Mouse (Mus musculus): ENCODE measurements around the gene Olfr533. TPM values are rescaled to one million over a fixed set of nuclear protein-coding genes. Genes with fewer than 3 reads are reported as not detected.
"Not testable (repeated sequence)": the region's sequence is repeated elsewhere in the genome, so short reads cannot be mapped to it uniquely, and the experiment has no call there.

The Olfr533 gene
- not detected in 2 replicates for polyA plus RNA-seq (2014; fragmentation: Nextera tagmentation; extraction: Ambion mirVana)

- WGBS = 64% methylated on average over 1 of the region's 1 CpGs
- not testable (repeated sequence) for H3K4me3 ChIP-seq (ENCODE audit: low read depth, low read length); H3K4me2 ChIP-seq (ENCODE audit: low read depth, severe bottlenecking); H3K4me1 ChIP-seq (ENCODE audit: control insufficient read depth, insufficient read depth, low read length); H3K27me3 ChIP-seq (ENCODE audit: control insufficient read depth, insufficient read depth, low read length); H3K9ac ChIP-seq (ENCODE audit: low read length); ATAC-seq (ENCODE audit: insufficient number of reproducible peaks, low FRiP score, low TSS enrichment, low read depth); H3K9me3 ChIP-seq (ENCODE audit: control insufficient read depth, low read length); H3K36me3 ChIP-seq (ENCODE audit: control insufficient read depth, insufficient read depth, low read length); H3K27ac ChIP-seq (replicated peaks; ENCODE audit: low read depth, low read length); DNase-seq (ENCODE audit: low spot score)
Measured at GRCm38 (mm10) chr7:140463070-140463469, at the start of gene Olfr533. Gene Olfr533, plus strand, starts transcription at chr7:140463370.

GRCm38 (mm10) chr7:140421539-140421938 is 41.6 kb upstream of the Olfr533 start, which contains the start of gene Olfr532:
Gene Olfr532, minus strand, starts transcription at chr7:140421639.
- no peak within 1 kb of the TSS for H3K4me3 ChIP-seq (ENCODE audit: low read depth, low read length)
- H3K36me3 ChIP-seq (ENCODE audit: control insufficient read depth, insufficient read depth, low read length) = no peaks in the 10 kb centered on the region
- DNase-seq (ENCODE audit: low spot score) = no peak
- 93% methylated on average over 1 of the region's 1 CpGs for WGBS
- no peaks in the 10 kb centered on the region for H3K4me1 ChIP-seq (ENCODE audit: control insufficient read depth, insufficient read depth, low read length)
- H3K9me3 ChIP-seq (ENCODE audit: control insufficient read depth, low read length) = no peaks in the 10 kb centered on the region
- H3K4me2 ChIP-seq (ENCODE audit: low read depth, severe bottlenecking) = no peak within 1 kb of the TSS
- H3K27me3 ChIP-seq (ENCODE audit: control insufficient read depth, insufficient read depth, low read length) = no peaks in the 10 kb centered on the region
- no peak for ATAC-seq (ENCODE audit: insufficient number of reproducible peaks, low FRiP score, low TSS enrichment, low read depth)
- H3K27ac ChIP-seq (replicated peaks; ENCODE audit: low read depth, low read length) = no peak within 1 kb of the TSS
- H3K9ac ChIP-seq (ENCODE audit: low read length) = no peak within 1 kb of the TSS

GRCm38 (mm10) chr7:140443141-140443540 is 20.0 kb upstream of the Olfr533 start:
- DNase-seq (ENCODE audit: low spot score) (no peak), ATAC-seq (ENCODE audit: insufficient number of reproducible peaks, low FRiP score, low TSS enrichment, low read depth) (no peak)
- whole genome bisulfite sequencing = 81% methylated on average over 1 of the region's 1 CpGs
- H3K27me3 ChIP-seq (ENCODE audit: control insufficient read depth, insufficient read depth, low read length) = no peaks in the 10 kb centered on the region
- H3K4me3 ChIP-seq (ENCODE audit: low read depth, low read length) = no peak overlapping the region
- no peak overlapping the region for H3K27ac ChIP-seq (replicated peaks; ENCODE audit: low read depth, low read length)
- no peak overlapping the region for H3K4me2 ChIP-seq (ENCODE audit: low read depth, severe bottlenecking)
- no peaks in the 10 kb centered on the region for H3K36me3 ChIP-seq (ENCODE audit: control insufficient read depth, insufficient read depth, low read length)
- no peaks in the 10 kb centered on the region for H3K9me3 ChIP-seq (ENCODE audit: control insufficient read depth, low read length)
- H3K4me1 ChIP-seq (ENCODE audit: control insufficient read depth, insufficient read depth, low read length) = no peaks in the 10 kb centered on the region
- H3K9ac ChIP-seq (ENCODE audit: low read length) = no peak overlapping the region

- no peaks in the 10 kb centered on the region for H3K9me3 ChIP-seq (ENCODE audit: control insufficient read depth, low read length)
- H3K27ac ChIP-seq (replicated peaks; ENCODE audit: low read depth, low read length) = no peak overlapping the region
- ATAC-seq (ENCODE audit: insufficient number of reproducible peaks, low FRiP score, low TSS enrichment, low read depth) (no peak), DNase-seq (ENCODE audit: low spot score) (no peak)
- no peak overlapping the region for H3K9ac ChIP-seq (ENCODE audit: low read length)
- no peaks in the 10 kb centered on the region for H3K36me3 ChIP-seq (ENCODE audit: control insufficient read depth, insufficient read depth, low read length)
- no peaks in the 10 kb centered on the region for H3K27me3 ChIP-seq (ENCODE audit: control insufficient read depth, insufficient read depth, low read length)
- H3K4me1 ChIP-seq (ENCODE audit: control insufficient read depth, insufficient read depth, low read length) = no peaks in the 10 kb centered on the region
- 88% methylated on average over 1 of the region's 1 CpGs for WGBS
- no peak overlapping the region for H3K4me2 ChIP-seq (ENCODE audit: low read depth, severe bottlenecking)
- H3K4me3 ChIP-seq (ENCODE audit: low read depth, low read length) = no peak overlapping the region
Measured at GRCm38 (mm10) chr7:140477886-140478285, 14.7 kb downstream of the Olfr533 start.

GRCm38 (mm10) chr7:140478733-140479132 is 15.6 kb downstream of the Olfr533 start:
- Histone ChIP-seq H3K9me3 (ENCODE audit: control insufficient read depth, low read length) (no peaks in the 10 kb centered on the region), H3K27me3 (ENCODE audit: control insufficient read depth, insufficient read depth, low read length) (no peaks in the 10 kb centered on the region), H3K4me1 (ENCODE audit: control insufficient read depth, insufficient read depth, low read length) (no peaks in the 10 kb centered on the region), H3K27ac (replicated peaks; ENCODE audit: low read depth, low read length) (no peak overlapping the region), H3K36me3 (ENCODE audit: control insufficient read depth, insufficient read depth, low read length) (no peaks in the 10 kb centered on the region), H3K4me3 (ENCODE audit: low read depth, low read length) (no peak overlapping the region), H3K9ac (ENCODE audit: low read length) (no peak overlapping the region), H3K4me2 (ENCODE audit: low read depth, severe bottlenecking) (no peak overlapping the region)
- no peak for ATAC-seq (ENCODE audit: insufficient number of reproducible peaks, low FRiP score, low TSS enrichment, low read depth)
- no peak for DNase-seq (ENCODE audit: low spot score)
- 80% methylated on average over 1 of the region's 1 CpGs for WGBS

DNA sequence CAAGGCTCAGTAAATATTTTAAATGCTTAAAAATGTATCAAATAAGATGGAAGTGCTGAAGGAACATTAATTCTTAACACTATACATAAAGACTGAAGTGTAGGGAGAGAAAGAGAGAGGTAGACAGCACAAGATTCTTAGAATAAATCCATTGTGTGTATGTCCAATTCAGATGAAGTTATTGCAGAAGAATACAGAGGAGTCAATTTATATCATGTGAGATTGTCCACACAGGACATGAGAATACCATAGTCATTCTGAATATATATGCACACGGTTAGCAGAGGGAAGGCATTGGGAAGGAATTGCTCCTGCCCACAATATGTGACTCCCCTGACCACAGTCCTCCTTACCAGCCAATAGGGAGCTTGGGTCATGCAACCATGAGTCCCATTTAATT is 20.7 kb downstream of the Olfr533 start, which contains the start of gene Olfr535:
Olfr535 (plus strand) TSS at position 301 of the 400 bp plus-strand sequence.
- Histone ChIP-seq H3K4me2 (ENCODE audit: low read depth, severe bottlenecking) (no peak within 1 kb of the TSS), H3K27ac (replicated peaks; ENCODE audit: low read depth, low read length) (no peak within 1 kb of the TSS), H3K4me1 (ENCODE audit: control insufficient read depth, insufficient read depth, low read length) (no peaks in the 10 kb centered on the region), H3K4me3 (ENCODE audit: low read depth, low read length) (no peak within 1 kb of the TSS), H3K27me3 (ENCODE audit: control insufficient read depth, insufficient read depth, low read length) (no peaks in the 10 kb centered on the region), H3K36me3 (ENCODE audit: control insufficient read depth, insufficient read depth, low read length) (no peaks in the 10 kb centered on the region), H3K9ac (ENCODE audit: low read length) (no peak within 1 kb of the TSS), H3K9me3 (ENCODE audit: control insufficient read depth, low read length) (no peaks in the 10 kb centered on the region)
- ATAC-seq (ENCODE audit: insufficient number of reproducible peaks, low FRiP score, low TSS enrichment, low read depth) = no peak
- no peak for DNase-seq (ENCODE audit: low spot score)
- 84% methylated on average over 1 of the region's 1 CpGs for WGBS

DNA sequence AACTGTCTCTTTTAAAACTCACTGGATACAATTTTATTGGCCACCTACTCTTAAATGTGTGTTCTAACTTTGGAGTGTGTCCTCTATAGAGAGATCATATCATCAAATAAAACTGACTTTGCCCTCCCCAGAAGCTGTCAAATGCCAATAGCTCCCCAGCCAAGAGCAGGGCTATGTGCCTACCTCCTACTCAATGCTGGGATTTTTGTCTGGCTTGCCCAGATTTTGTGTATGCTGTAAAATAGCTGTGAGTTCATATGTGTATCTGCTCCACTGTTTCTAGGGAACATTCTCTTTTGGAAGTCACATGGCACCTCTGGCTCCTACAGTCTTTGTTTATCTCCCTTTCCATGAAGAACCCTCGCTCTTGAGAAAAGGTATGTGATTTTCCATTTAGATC is 25.8 kb downstream of the Olfr533 start:
- 70% methylated on average over 1 of the region's 1 CpGs for WGBS
- no peak for DNase-seq (ENCODE audit: low spot score)

DNA sequence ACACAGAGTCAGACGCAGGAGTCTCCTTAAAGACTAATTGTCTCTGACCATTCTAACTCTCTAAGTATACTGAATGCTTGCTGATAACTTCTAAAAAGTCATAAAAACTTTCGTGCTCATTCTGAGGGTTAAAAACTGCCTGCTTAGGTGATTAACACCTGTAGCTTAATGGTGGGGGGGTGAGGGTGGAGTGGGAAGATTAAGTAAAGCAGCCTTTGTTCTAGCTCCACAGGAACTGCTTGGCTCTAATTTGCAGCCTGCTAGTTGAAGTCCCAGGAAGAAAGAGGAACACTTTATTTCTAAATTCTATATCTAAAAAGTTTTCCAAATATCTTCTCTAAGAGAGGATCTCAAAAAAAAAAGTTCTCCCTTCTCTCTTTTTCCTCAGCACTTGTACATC is 31.1 kb downstream of the Olfr533 start:
- Histone ChIP-seq H3K4me1 (ENCODE audit: control insufficient read depth, insufficient read depth, low read length) (no peaks in the 10 kb centered on the region), H3K4me3 (ENCODE audit: low read depth, low read length) (no peak overlapping the region), H3K27me3 (ENCODE audit: control insufficient read depth, insufficient read depth, low read length) (no peaks in the 10 kb centered on the region), H3K4me2 (ENCODE audit: low read depth, severe bottlenecking) (no peak overlapping the region), H3K27ac (replicated peaks; ENCODE audit: low read depth, low read length) (no peak overlapping the region), H3K9me3 (ENCODE audit: control insufficient read depth, low read length) (no peaks in the 10 kb centered on the region), H3K36me3 (ENCODE audit: control insufficient read depth, insufficient read depth, low read length) (no peaks in the 10 kb centered on the region), H3K9ac (ENCODE audit: low read length) (no peak overlapping the region)
- DNase-seq (ENCODE audit: low spot score) (no peak), ATAC-seq (ENCODE audit: insufficient number of reproducible peaks, low FRiP score, low TSS enrichment, low read depth) (no peak)
- WGBS = 15% methylated on average over 2 of the region's 2 CpGs

More for the DNA sequence above, 25.8 kb downstream of the Olfr533 start:
- Histone ChIP-seq H3K4me1 (ENCODE audit: control insufficient read depth, insufficient read depth, low read length) (no peaks in the 10 kb centered on the region), H3K9ac (ENCODE audit: low read length) (no peak overlapping the region), H3K4me3 (ENCODE audit: low read depth, low read length) (no peak overlapping the region), H3K27ac (replicated peaks; ENCODE audit: low read depth, low read length) (no peak overlapping the region), H3K4me2 (ENCODE audit: low read depth, severe bottlenecking) (no peak overlapping the region), H3K36me3 (ENCODE audit: control insufficient read depth, insufficient read depth, low read length) (no peaks in the 10 kb centered on the region), H3K27me3 (ENCODE audit: control insufficient read depth, insufficient read depth, low read length) (no peaks in the 10 kb centered on the region), H3K9me3 (ENCODE audit: control insufficient read depth, low read length) (no peaks in the 10 kb centered on the region)
- no peak for ATAC-seq (ENCODE audit: insufficient number of reproducible peaks, low FRiP score, low TSS enrichment, low read depth)

DNA sequence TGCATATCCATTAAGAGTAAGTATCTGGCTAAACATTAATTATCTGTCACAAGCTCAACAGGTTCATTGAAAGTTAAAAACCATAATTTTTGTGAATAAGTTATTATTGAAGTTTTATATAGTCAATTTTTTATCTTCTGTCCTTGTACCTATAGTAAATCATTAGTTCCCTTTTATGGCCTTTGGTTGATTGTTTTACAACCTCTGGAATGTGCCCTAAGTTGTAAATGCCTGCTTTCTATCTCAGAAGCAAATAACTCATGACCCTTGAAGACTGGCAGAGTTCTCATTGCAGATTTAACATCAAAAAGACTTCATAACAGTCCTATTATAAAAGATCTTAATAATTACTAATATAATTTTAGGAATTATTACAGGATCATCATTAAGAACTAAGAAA is 31.5 kb downstream of the Olfr533 start:
- Histone ChIP-seq H3K27ac (replicated peaks; ENCODE audit: low read depth, low read length) (no peak overlapping the region), H3K4me2 (ENCODE audit: low read depth, severe bottlenecking) (no peak overlapping the region), H3K36me3 (ENCODE audit: control insufficient read depth, insufficient read depth, low read length) (no peaks in the 10 kb centered on the region), H3K4me1 (ENCODE audit: control insufficient read depth, insufficient read depth, low read length) (no peaks in the 10 kb centered on the region), H3K4me3 (ENCODE audit: low read depth, low read length) (no peak overlapping the region), H3K9ac (ENCODE audit: low read length) (no peak overlapping the region), H3K9me3 (ENCODE audit: control insufficient read depth, low read length) (no peaks in the 10 kb centered on the region), H3K27me3 (ENCODE audit: control insufficient read depth, insufficient read depth, low read length) (no peaks in the 10 kb centered on the region)
- ATAC-seq (ENCODE audit: insufficient number of reproducible peaks, low FRiP score, low TSS enrichment, low read depth) = no peak
- no peak for DNase-seq (ENCODE audit: low spot score)

Measured in limb, embryonic 11.5 days (tissue).